Comparison of ENCODE assay signal across 8 mouse cellular contexts in the genomic region with DNA sequence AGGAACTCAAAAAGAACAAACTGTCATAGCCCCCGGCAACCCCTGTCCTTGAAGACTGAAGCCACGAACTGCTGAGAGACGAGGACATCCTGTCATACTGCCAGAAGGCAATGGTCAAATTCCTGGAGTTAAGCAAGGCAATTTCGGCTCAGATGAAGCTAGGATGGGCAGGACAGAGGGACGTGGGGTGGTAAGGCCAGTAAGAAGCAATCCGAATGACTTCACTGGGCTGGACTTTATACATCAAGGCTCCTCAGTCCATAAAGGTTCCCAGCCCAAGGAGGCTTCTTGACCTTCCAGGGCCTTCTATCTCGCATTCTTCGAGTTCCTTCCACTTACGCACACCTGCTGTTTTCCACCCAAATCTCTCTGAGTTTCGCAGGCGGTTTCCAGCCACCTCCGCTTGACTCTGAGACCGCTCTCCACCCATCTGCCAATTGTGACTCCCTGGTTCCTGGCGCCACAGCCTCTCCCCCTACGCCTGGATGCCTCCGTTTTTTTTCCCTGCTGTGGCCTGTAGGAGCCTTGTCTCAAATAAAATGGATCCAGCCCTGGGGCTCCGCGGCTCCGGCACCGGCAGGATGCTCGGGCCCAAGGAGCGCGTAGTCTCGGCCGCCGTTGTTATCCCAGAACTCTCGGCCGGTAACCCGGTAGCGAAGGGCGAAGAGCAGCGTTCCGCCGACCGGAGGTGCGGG. TPM values are rescaled to one million over a fixed set of nuclear protein-coding genes. Genes with fewer than 3 reads are reported as not detected.
DNase-seq lines count a peak whose midpoint lies in the region; ATAC-seq and TF ChIP-seq lines count a peak whose summit lies in the region.

No protein-coding gene starts in this region.

- peaks cover 4% of the 10 kb centered on the region; the same call in 1 of the 2 replicates for H3K4me1 ChIP-seq in liver, adult 2 months (ENCODE audit: control insufficient read depth, insufficient read depth, low read length)
- peaks cover 13% of the 10 kb centered on the region for H3K4me1 ChIP-seq in liver, embryonic 11.5 days (replicated peaks; ENCODE audit: control insufficient read depth, insufficient read depth, low read length)
- peaks cover 14% of the 10 kb centered on the region for H3K4me1 ChIP-seq in neural tube, embryonic 12.5 days

- WGBS in liver, adult 2 months = 13% methylated on average over 36 of the region's 36 CpGs
- 3% methylated on average over 36 of the region's 36 CpGs for WGBS in liver, embryonic 11.5 days
- WGBS in neural tube, embryonic 12.5 days = 2% methylated on average over 36 of the region's 36 CpGs

- no peak for TF ChIP-seq POLR2A in liver, adult 2 months (IDR thresholded peaks at IDR 0.05; ENCODE audit: extremely low read depth, insufficient read depth, low read length)

- no peak for DNase-seq in liver, adult 2 months (ENCODE audit: extremely low read depth, low read depth, low spot score)
- DNase-seq in liver = no peak
- peak; percentile 88 for DNase-seq in brain, adult 2 months (ENCODE audit: low read depth, low spot score)
- DNase-seq in liver, embryonic 11.5 days (ENCODE audit: low spot score) = no peak
- DNase-seq in urinary bladder, postnatal 14 days (ENCODE audit: low spot score) = no peak
- DNase-seq in gastrocnemius, postnatal 10 days = no peak

- TF ChIP-seq CTCF in liver, adult 2 months (IDR thresholded peaks at IDR 0.05; ENCODE audit: low read depth, low read length) = no peak

- H3K9ac ChIP-seq in liver, adult 2 months (ENCODE audit: low read depth, low read length) = peak overlapping the region; percentile 86
- peak overlapping the region; percentile 75 for H3K9ac ChIP-seq in liver, embryonic 11.5 days (ENCODE audit: low read depth, low read length)
- peak overlapping the region; percentile 81 for H3K9ac ChIP-seq in neural tube, embryonic 12.5 days

- H3K4me3 ChIP-seq in liver, adult 2 months (ENCODE audit: insufficient read depth, low read depth, low read length) = peak overlapping the region; percentile 71
- peak overlapping the region; percentile 72 for H3K4me3 ChIP-seq in liver, embryonic 11.5 days (ENCODE audit: low read depth, low read length)
- peak overlapping the region; percentile 77 for H3K4me3 ChIP-seq in neural tube, embryonic 12.5 days

- no peaks in the 10 kb centered on the region for H3K79me2 ChIP-seq in liver, adult 2 months (ENCODE audit: control insufficient read depth, insufficient read depth, low read length)

- H3K4me2 ChIP-seq in liver, embryonic 11.5 days = peak overlapping the region; percentile 100
- peak overlapping the region; percentile 99 for H3K4me2 ChIP-seq in neural tube, embryonic 12.5 days (replicated peaks)

- no peaks in the 10 kb centered on the region for H3K36me3 ChIP-seq in liver, adult 2 months (ENCODE audit: control insufficient read depth, insufficient read depth, low read length)
- no peaks in the 10 kb centered on the region for H3K36me3 ChIP-seq in liver, embryonic 11.5 days (ENCODE audit: control insufficient read depth, insufficient read depth, low read length)
- H3K36me3 ChIP-seq in neural tube, embryonic 12.5 days = no peaks in the 10 kb centered on the region

- H3K9me3 ChIP-seq in liver, embryonic 11.5 days (ENCODE audit: control insufficient read depth, low read length) = no peaks in the 10 kb centered on the region
- no peaks in the 10 kb centered on the region for H3K9me3 ChIP-seq in neural tube, embryonic 12.5 days

- H3K27ac ChIP-seq in liver, adult 2 months (replicated peaks; ENCODE audit: insufficient read depth, low read depth, low read length) = 0 out of 2 replicates have a peak overlapping the region, but pooled peaks have one; percentile 10
- peak overlapping the region; percentile 81; the same call in 1 of the 2 replicates for H3K27ac ChIP-seq in liver, embryonic 11.5 days (ENCODE audit: low read depth, low read length)
- peak overlapping the region; percentile 64 for H3K27ac ChIP-seq in neural tube, embryonic 12.5 days

- no peaks in the 10 kb centered on the region for H3K27me3 ChIP-seq in liver, adult 2 months (ENCODE audit: control insufficient read depth, insufficient read depth, low read length)
- H3K27me3 ChIP-seq in liver, embryonic 11.5 days (replicated peaks; ENCODE audit: control insufficient read depth, insufficient read depth, low read length) = no peaks in the 10 kb centered on the region
- no peaks in the 10 kb centered on the region for H3K27me3 ChIP-seq in neural tube, embryonic 12.5 days (replicated peaks)

- ATAC-seq in granulocyte monocyte progenitor cell, adult 5-6 weeks (replicated peaks; ENCODE audit: poor library complexity, severe bottlenecking) = peak; percentile 10
- peak; percentile 29 for ATAC-seq in liver, embryonic 11.5 days (replicated peaks; ENCODE audit: low FRiP score)
- peak; percentile 57 for ATAC-seq in neural tube, embryonic 12.5 days (ENCODE audit: low FRiP score, low read depth)

RNA-seq across cellular contexts. Expression of gene Ppp1r3e, which starts 1.4 kb away (rescaled TPM):
- total RNA-seq in liver, adult 2 months (2014; rRNA removed) = 4.9 and 6.4 TPM in 2 replicates
- polyA plus RNA-seq in liver, adult 2 months (2012; rRNA removed) = 7.5 and 8.7 TPM in 2 replicates
- total RNA-seq in granulocyte monocyte progenitor cell, adult 5-6 weeks (2014; fragmentation: Nextera tagmentation) = 12.2 and 21.1 TPM in 2 replicates
- total RNA-seq in granulocyte monocyte progenitor cell, adult 5-6 weeks (2017) = 2.5 and 2.9 TPM in 2 replicates
- 1.1 and 2.1 TPM in 2 replicates for polyA plus RNA-seq in liver, embryonic 11.5 days (2014; fragmentation: Nextera tagmentation; extraction: Ambion mirVana)
- polyA plus RNA-seq in neural tube, embryonic 12.5 days (2016; fragmentation: Nextera tagmentation; extraction: Ambion mirVana) = 1.1 and 1.4 TPM in 2 replicates
- total RNA-seq in gastrocnemius, postnatal 10 days (2021) = 1 to 10 TPM; 4.2 to 6.8 TPM

RNA-seq across cellular contexts. Expression of gene Homez, which starts 5.2 kb away (rescaled TPM):
- 1.9 and 2.5 TPM in 2 replicates for total RNA-seq in liver, adult 2 months (2014; rRNA removed)
- polyA plus RNA-seq in liver, adult 2 months (2012; rRNA removed) = 2.1 and 3.3 TPM in 2 replicates
- 14.3 and 19.1 TPM in 2 replicates for total RNA-seq in granulocyte monocyte progenitor cell, adult 5-6 weeks (2014; fragmentation: Nextera tagmentation)
- total RNA-seq in granulocyte monocyte progenitor cell, adult 5-6 weeks (2017) = 8.4 and 8.7 TPM in 2 replicates
- polyA plus RNA-seq in liver, embryonic 11.5 days (2014; fragmentation: Nextera tagmentation; extraction: Ambion mirVana) = 5.2 and 5.5 TPM in 2 replicates
- polyA plus RNA-seq in neural tube, embryonic 12.5 days (2016; fragmentation: Nextera tagmentation; extraction: Ambion mirVana) = 15.7 and 16.6 TPM in 2 replicates
- total RNA-seq in gastrocnemius, postnatal 10 days (2021) = 1 to 10 TPM; 6.8 to 8.4 TPM

RNA-seq across cellular contexts. Expression of gene Bcl2l2, which starts 7.2 kb away (rescaled TPM):
- 14.1 and 17.2 TPM in 2 replicates for total RNA-seq in liver, adult 2 months (2014; rRNA removed)
- 17.3 and 19.5 TPM in 2 replicates for polyA plus RNA-seq in liver, adult 2 months (2012; rRNA removed)
- 9.4 and 13.5 TPM in 2 replicates for total RNA-seq in granulocyte monocyte progenitor cell, adult 5-6 weeks (2014; fragmentation: Nextera tagmentation)
- 9.9 and 10.9 TPM in 2 replicates for total RNA-seq in granulocyte monocyte progenitor cell, adult 5-6 weeks (2017)
- polyA plus RNA-seq in liver, embryonic 11.5 days (2014; fragmentation: Nextera tagmentation; extraction: Ambion mirVana) = 2.0 and 2.1 TPM in 2 replicates
- 3.8 and 4.1 TPM in 2 replicates for polyA plus RNA-seq in neural tube, embryonic 12.5 days (2016; fragmentation: Nextera tagmentation; extraction: Ambion mirVana)
- 10 to 100 TPM; 28.2 to 29.3 TPM for total RNA-seq in gastrocnemius, postnatal 10 days (2021)

RNA-seq across cellular contexts. Expression of gene Gm20521, which starts 7.2 kb away (rescaled TPM):
- 0.13 TPM in 1 of 2 replicates, not detected in the other for total RNA-seq in liver, adult 2 months (2014; rRNA removed)
- polyA plus RNA-seq in liver, adult 2 months (2012; rRNA removed) = 7.9 TPM in 1 of 2 replicates, not detected in the other
- not detected in 2 replicates for total RNA-seq in granulocyte monocyte progenitor cell, adult 5-6 weeks (2014; fragmentation: Nextera tagmentation)
- not detected in 2 replicates for total RNA-seq in granulocyte monocyte progenitor cell, adult 5-6 weeks (2017)
- polyA plus RNA-seq in liver, embryonic 11.5 days (2014; fragmentation: Nextera tagmentation; extraction: Ambion mirVana) = 0.27 TPM in 1 of 2 replicates, not detected in the other
- not detected in 2 replicates for polyA plus RNA-seq in neural tube, embryonic 12.5 days (2016; fragmentation: Nextera tagmentation; extraction: Ambion mirVana)
- total RNA-seq in gastrocnemius, postnatal 10 days (2021) = 1 to 10 TPM in 1 of 2 experiments, under 1 TPM in 1; 0.94 to 5.0 TPM

RNA-seq across cellular contexts. Expression of gene Pabpn1, which starts 16.3 kb away (rescaled TPM):
- total RNA-seq in liver, adult 2 months (2014; rRNA removed) = 29.7 and 37.8 TPM in 2 replicates
- 65.4 and 89.4 TPM in 2 replicates for polyA plus RNA-seq in liver, adult 2 months (2012; rRNA removed)
- 181 and 215 TPM in 2 replicates for total RNA-seq in granulocyte monocyte progenitor cell, adult 5-6 weeks (2014; fragmentation: Nextera tagmentation)
- 286 and 319 TPM in 2 replicates for total RNA-seq in granulocyte monocyte progenitor cell, adult 5-6 weeks (2017)
- polyA plus RNA-seq in liver, embryonic 11.5 days (2014; fragmentation: Nextera tagmentation; extraction: Ambion mirVana) = 117 and 132 TPM in 2 replicates
- 214 and 236 TPM in 2 replicates for polyA plus RNA-seq in neural tube, embryonic 12.5 days (2016; fragmentation: Nextera tagmentation; extraction: Ambion mirVana)
- total RNA-seq in gastrocnemius, postnatal 10 days (2021) = 10 to 100 TPM; 80.2 to 99.9 TPM

Comparison
In these comparisons a context has a peak if more than half of its experiments do, and no peak if none do; other contexts are left out.
1. H3K27ac ChIP-seq: peak in every context shown above with its lines; median percentile 81 in liver, embryonic 11.5 days; 64 in neural tube, embryonic 12.5 days; 10 in liver, adult 2 months.